Mouse (Mus musculus) right cerebral cortex, postnatal 4 days (tissue): Measurements from ENCODE around the gene Stom.

Experiments
- DNase-seq: peaks from one replicate; pipeline ENCODE4 v3.0.0-alpha.2; 2022

Gene Stom

GRCm38 (mm10) chr2:35318405-35318804 lies 18.4 kb downstream of the Stom start:
- no peak for DNase-seq

GRCm38 (mm10) chr2:35317604-35318003 lies 19.2 kb downstream of the Stom start:
- no peak for DNase-seq

GRCm38 (mm10) chr2:35314300-35314699 lies 22.5 kb downstream of the Stom start:
- no peak for DNase-seq

GRCm38 (mm10) chr2:35309906-35310493 lies 26.8 kb downstream of the Stom start:
- DNase-seq: no peak

- DNase-seq: no peak
Observed at GRCm38 (mm10) chr2:35308166-35308565, 28.6 kb downstream of the Stom start.

- DNase-seq: no peak
Observed at GRCm38 (mm10) chr2:35302049-35302885, 34.5 kb downstream of the Stom start.

- no peak for DNase-seq
Observed at GRCm38 (mm10) chr2:35299437-35299836, 37.3 kb downstream of the Stom start.

- peak; percentile 72 for DNase-seq
Observed at GRCm38 (mm10) chr2:35297703-35298332, 39.0 kb downstream of the Stom start.

GRCm38 (mm10) chr2:35293291-35293690 lies 43.5 kb downstream of the Stom start:
- DNase-seq: no peak

- no peak for DNase-seq
Observed at GRCm38 (mm10) chr2:35292700-35293099, 44.1 kb downstream of the Stom start.

- peak; percentile 62 for DNase-seq
Observed at GRCm38 (mm10) chr2:35291856-35292255, 44.9 kb downstream of the Stom start.

- peak; percentile 94 for DNase-seq
Observed at GRCm38 (mm10) chr2:35288758-35289635, 47.8 kb downstream of the Stom start.

- no peak for DNase-seq
Observed at GRCm38 (mm10) chr2:35287017-35287620, 49.7 kb downstream of the Stom start.

- DNase-seq: no peak
Observed at GRCm38 (mm10) chr2:35285209-35285608, 51.6 kb downstream of the Stom start.

GRCm38 (mm10) chr2:35283997-35284396 lies 52.8 kb downstream of the Stom start:
- DNase-seq: no peak

GRCm38 (mm10) chr2:35282214-35282613 lies 54.6 kb downstream of the Stom start:
- DNase-seq: no peak

- no peak for DNase-seq
Observed at GRCm38 (mm10) chr2:35280001-35280400, 56.8 kb downstream of the Stom start.

GRCm38 (mm10) chr2:35278371-35279210 lies 58.2 kb downstream of the Stom start:
- DNase-seq: no peak

- DNase-seq: no peak
Observed at GRCm38 (mm10) chr2:35277686-35278085, 59.1 kb downstream of the Stom start.

- DNase-seq: no peak
Observed at GRCm38 (mm10) chr2:35273536-35273935, 63.2 kb downstream of the Stom start.

GRCm38 (mm10) chr2:35272881-35273280 lies 63.9 kb downstream of the Stom start:
- DNase-seq: no peak

GRCm38 (mm10) chr2:35271817-35272216 lies 65.0 kb downstream of the Stom start:
- no peak for DNase-seq
